ENCODE assay signal across 1 mouse cellular context in genomic region chr15:102136129-102136758, GRCm38 (mm10).
TF ChIP-seq lines count a peak whose summit lies in the region.

TSS of gene Spryd3 (minus strand) at chr15:102136234.

TF ChIP-seq in CH12.LX, 34 proteins besides CTCF, POLR2A, EP300 and RAD21 (continued from another document):
- TF ChIP-seq BHLHE40 (IDR thresholded peaks at IDR 0.05; ENCODE audit: low read depth, low read length) (peak; percentile 57; the same call in 1 of the 2 replicates), CHD1 (IDR thresholded peaks at IDR 0.05; ENCODE audit: low read depth, low read length) (no peak), MYC (IDR thresholded peaks at IDR 0.05; ENCODE audit: low read depth, low read length) (peak; percentile 86), UBTF (IDR thresholded peaks at IDR 0.05; ENCODE audit: low read depth, low read length) (peak; percentile 75; the same call in 1 of the 2 replicates), MXI1 (IDR thresholded peaks at IDR 0.05; ENCODE audit: low read depth, low read length) (peak; percentile 74), SIN3A (IDR thresholded peaks at IDR 0.05; ENCODE audit: low read length) (peak; percentile 70; the same call in 1 of the 2 replicates), USF2 (conservative IDR thresholded peaks at IDR 0.05; ENCODE audit: low read depth, low read length) (no peak), ELF1 (IDR thresholded peaks at IDR 0.05; ENCODE audit: low read depth, low read length) (peak; percentile 92), MAZ (IDR thresholded peaks at IDR 0.05; ENCODE audit: low read depth, low read length) (peak; percentile 56; the same call in 1 of the 2 replicates), ETS1 (conservative IDR thresholded peaks at IDR 0.05; ENCODE audit: low read depth, low read length) (no peak)
